Mouse (Mus musculus): ENCODE measurements around the gene Zfp750. TPM values are rescaled to one million over a fixed set of nuclear protein-coding genes. Genes with fewer than 3 reads are reported as not detected.

The Zfp750 gene
- polyA plus RNA-seq (2015; fragmentation: Nextera tagmentation; extraction: Ambion mirVana): 0.32 and 0.55 TPM in 2 replicates

DNA sequence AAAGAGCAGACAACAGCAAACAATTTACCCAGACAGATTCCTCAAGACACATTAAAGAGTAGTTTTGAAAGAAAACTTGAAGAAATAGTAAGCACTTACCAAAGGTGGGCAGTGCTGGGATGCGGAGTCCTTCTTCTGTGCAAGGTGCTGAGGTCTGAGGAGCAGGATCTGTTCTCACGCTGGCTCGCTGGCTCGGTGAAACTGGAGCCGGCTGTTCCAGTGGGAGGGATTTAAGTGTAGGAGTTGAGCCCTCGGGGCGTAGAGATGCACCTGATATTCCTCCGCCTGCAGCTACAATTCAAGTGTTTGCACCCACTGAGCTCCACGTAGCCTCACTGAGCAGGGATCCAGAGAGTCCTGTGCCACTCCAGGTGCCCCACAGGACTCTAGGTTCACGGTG is at the start of gene Zfp750:
Gene Zfp750 (minus strand): TSS at position 203 of the 400 bp plus-strand sequence.
- no peaks in the 10 kb centered on the region for H3K27me3 ChIP-seq (ENCODE audit: control insufficient read depth, insufficient read depth, low read length)
- no peaks in the 10 kb centered on the region for H3K36me3 ChIP-seq (ENCODE audit: control insufficient read depth, insufficient read depth)
- peak within 1 kb of the TSS; percentile 7; the same call in 1 of the 2 replicates for H3K4me2 ChIP-seq (ENCODE audit: low read depth, low read length)
- H3K27ac ChIP-seq (ENCODE audit: low read length): no peak within 1 kb of the TSS
- no peaks in the 10 kb centered on the region for H3K9me3 ChIP-seq (replicated peaks; ENCODE audit: control insufficient read depth, low read length)
- 40% methylated on average over 10 of the region's 10 CpGs for WGBS
- ATAC-seq (replicated peaks; ENCODE audit: extremely low read depth, insufficient read depth, low FRiP score): no peak
- no peak within 1 kb of the TSS for H3K9ac ChIP-seq (ENCODE audit: low read length)
- no peak within 1 kb of the TSS for H3K4me3 ChIP-seq (ENCODE audit: low read length)
- H3K4me1 ChIP-seq (ENCODE audit: control insufficient read depth, insufficient read depth, low read length): 0 out of 2 replicates have a peak, but pooled peaks cover 9% of the 10 kb centered on the region

DNA sequence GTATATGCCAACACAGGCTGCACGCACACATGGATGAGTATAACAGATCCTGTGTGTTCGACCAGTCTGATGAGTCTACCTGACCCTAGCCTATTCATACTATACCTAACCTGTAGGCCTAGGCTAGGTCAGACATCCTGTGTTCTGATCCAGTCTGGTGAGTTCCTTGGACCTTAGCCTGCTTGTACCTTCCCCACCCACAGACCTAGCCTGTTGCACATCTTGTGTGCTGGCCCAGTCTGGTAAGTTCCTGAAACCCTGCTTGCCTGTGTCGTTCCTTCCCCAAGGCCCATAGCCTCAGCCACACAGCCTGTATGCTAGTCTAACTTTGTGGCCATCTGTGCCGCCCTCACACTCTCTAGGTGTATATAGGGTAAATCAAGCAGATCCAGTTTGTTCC is 45.1 kb upstream of the Zfp750 start:
- ATAC-seq (replicated peaks; ENCODE audit: extremely low read depth, insufficient read depth, low FRiP score): no peak
- WGBS: 92% methylated on average over 4 of the region's 4 CpGs

GRCm38 (mm10) chr11:121563312-121563711 is 44.2 kb upstream of the Zfp750 start:
- H3K27ac ChIP-seq (ENCODE audit: low read length): no peak overlapping the region
- no peak for ATAC-seq (replicated peaks; ENCODE audit: extremely low read depth, insufficient read depth, low FRiP score)
- H3K27me3 ChIP-seq (ENCODE audit: control insufficient read depth, insufficient read depth, low read length): no peaks in the 10 kb centered on the region
- peaks cover 2% of the 10 kb centered on the region; the same call in 1 of the 2 replicates for H3K4me1 ChIP-seq (ENCODE audit: control insufficient read depth, insufficient read depth, low read length)
- H3K36me3 ChIP-seq (ENCODE audit: control insufficient read depth, insufficient read depth): peaks cover 3% of the 10 kb centered on the region; the same call in 1 of the 2 replicates
- no peaks in the 10 kb centered on the region for H3K9me3 ChIP-seq (replicated peaks; ENCODE audit: control insufficient read depth, low read length)
- H3K4me3 ChIP-seq (ENCODE audit: low read length): no peak overlapping the region
- no peak overlapping the region for H3K9ac ChIP-seq (ENCODE audit: low read length)
- H3K4me2 ChIP-seq (ENCODE audit: low read depth, low read length): no peak overlapping the region
- WGBS: 90% methylated on average over 5 of the region's 5 CpGs

More for the DNA sequence above, 45.1 kb upstream of the Zfp750 start:
- Histone ChIP-seq H3K27me3 (ENCODE audit: control insufficient read depth, insufficient read depth, low read length) (no peaks in the 10 kb centered on the region), H3K4me1 (ENCODE audit: control insufficient read depth, insufficient read depth, low read length) (peaks cover 2% of the 10 kb centered on the region; the same call in 1 of the 2 replicates), H3K36me3 (ENCODE audit: control insufficient read depth, insufficient read depth) (peaks cover 3% of the 10 kb centered on the region; the same call in 1 of the 2 replicates), H3K4me2 (ENCODE audit: low read depth, low read length) (no peak overlapping the region), H3K4me3 (ENCODE audit: low read length) (no peak overlapping the region), H3K9ac (ENCODE audit: low read length) (no peak overlapping the region), H3K27ac (ENCODE audit: low read length) (no peak overlapping the region), H3K9me3 (replicated peaks; ENCODE audit: control insufficient read depth, low read length) (no peaks in the 10 kb centered on the region)

DNA sequence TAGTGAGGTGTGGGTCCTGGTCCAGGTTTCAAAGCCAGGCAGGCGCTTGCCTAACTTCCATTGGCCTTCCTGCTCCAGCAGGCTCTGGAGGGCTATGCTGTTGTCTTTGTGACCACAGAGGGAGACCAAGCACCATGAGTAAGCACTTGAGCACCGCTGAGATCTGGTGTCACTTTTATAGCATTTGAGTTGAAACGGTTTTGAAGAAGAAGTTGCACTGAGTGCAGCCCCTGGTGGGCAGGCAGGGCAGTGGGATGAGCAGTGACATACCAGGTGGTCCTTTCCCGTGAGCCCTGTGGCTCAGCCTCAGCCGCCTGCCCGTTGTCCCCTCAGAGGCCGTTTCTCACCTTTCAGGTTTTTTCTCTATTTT is 41.1 kb upstream of the Zfp750 start:
- Histone ChIP-seq H3K27me3 (ENCODE audit: control insufficient read depth, insufficient read depth, low read length) (no peaks in the 10 kb centered on the region), H3K9me3 (replicated peaks; ENCODE audit: control insufficient read depth, low read length) (0 out of 2 replicates have a peak, but pooled peaks cover 2% of the 10 kb centered on the region), H3K4me1 (ENCODE audit: control insufficient read depth, insufficient read depth, low read length) (peaks cover 2% of the 10 kb centered on the region; the same call in 1 of the 2 replicates), H3K36me3 (ENCODE audit: control insufficient read depth, insufficient read depth) (peaks cover 3% of the 10 kb centered on the region; the same call in 1 of the 2 replicates), H3K27ac (ENCODE audit: low read length) (no peak overlapping the region), H3K4me3 (ENCODE audit: low read length) (no peak overlapping the region), H3K9ac (ENCODE audit: low read length) (no peak overlapping the region), H3K4me2 (ENCODE audit: low read depth, low read length) (no peak overlapping the region)
- 66% methylated on average over 7 of the region's 7 CpGs for WGBS
- ATAC-seq (replicated peaks; ENCODE audit: extremely low read depth, insufficient read depth, low FRiP score): no peak

GRCm38 (mm10) chr11:121559527-121560293 is 40.6 kb upstream of the Zfp750 start:
- H3K9me3 ChIP-seq (replicated peaks; ENCODE audit: control insufficient read depth, low read length): 0 out of 2 replicates have a peak, but pooled peaks cover 2% of the 10 kb centered on the region
- no peak; the same call in 1 of the 2 replicates for ATAC-seq (replicated peaks; ENCODE audit: extremely low read depth, insufficient read depth, low FRiP score)
- no peak overlapping the region for H3K27ac ChIP-seq (ENCODE audit: low read length)
- H3K4me2 ChIP-seq (ENCODE audit: low read depth, low read length): no peak overlapping the region
- no peak overlapping the region for H3K9ac ChIP-seq (ENCODE audit: low read length)
- no peaks in the 10 kb centered on the region for H3K27me3 ChIP-seq (ENCODE audit: control insufficient read depth, insufficient read depth, low read length)
- H3K4me3 ChIP-seq (ENCODE audit: low read length): no peak overlapping the region
- peaks cover 2% of the 10 kb centered on the region; the same call in 1 of the 2 replicates for H3K4me1 ChIP-seq (ENCODE audit: control insufficient read depth, insufficient read depth, low read length)
- peaks cover 1% of the 10 kb centered on the region; the same call in 1 of the 2 replicates for H3K36me3 ChIP-seq (ENCODE audit: control insufficient read depth, insufficient read depth)
- WGBS: 74% methylated on average over 4 of the region's 4 CpGs

DNA sequence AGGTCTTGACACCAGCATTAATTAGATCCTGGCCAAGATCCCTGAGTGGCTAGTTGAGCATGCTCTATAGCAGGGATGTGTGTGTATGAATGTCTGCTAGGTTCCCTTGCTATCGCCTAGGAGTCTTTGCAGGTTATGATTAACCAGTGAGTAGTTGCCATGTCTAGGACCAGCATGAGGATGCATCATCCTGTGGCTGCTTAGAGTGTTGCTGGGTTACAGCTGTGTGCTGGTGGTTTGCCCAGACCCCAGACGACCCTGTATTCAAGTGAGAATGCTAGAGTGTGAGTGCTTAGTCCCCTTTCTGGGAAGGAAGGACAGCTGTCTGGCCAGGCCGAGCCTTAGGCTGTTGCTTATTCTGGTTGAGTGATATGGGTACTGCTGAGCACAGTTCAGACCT is 39.4 kb upstream of the Zfp750 start:
- no peaks in the 10 kb centered on the region for H3K27me3 ChIP-seq (ENCODE audit: control insufficient read depth, insufficient read depth, low read length)
- no peak overlapping the region for H3K4me2 ChIP-seq (ENCODE audit: low read depth, low read length)
- H3K9ac ChIP-seq (ENCODE audit: low read length): no peak overlapping the region
- H3K36me3 ChIP-seq (ENCODE audit: control insufficient read depth, insufficient read depth): no peaks in the 10 kb centered on the region
- 0 out of 2 replicates have a peak, but pooled peaks cover 2% of the 10 kb centered on the region for H3K9me3 ChIP-seq (replicated peaks; ENCODE audit: control insufficient read depth, low read length)
- no peak overlapping the region for H3K27ac ChIP-seq (ENCODE audit: low read length)
- H3K4me1 ChIP-seq (ENCODE audit: control insufficient read depth, insufficient read depth, low read length): peaks cover 2% of the 10 kb centered on the region; the same call in 1 of the 2 replicates
- no peak for ATAC-seq (replicated peaks; ENCODE audit: extremely low read depth, insufficient read depth, low FRiP score)
- 81% methylated on average over 3 of the region's 3 CpGs for WGBS
- no peak overlapping the region for H3K4me3 ChIP-seq (ENCODE audit: low read length)

- Histone ChIP-seq H3K4me1 (ENCODE audit: control insufficient read depth, insufficient read depth, low read length) (peaks cover 3% of the 10 kb centered on the region), H3K27ac (ENCODE audit: low read length) (no peak overlapping the region), H3K27me3 (ENCODE audit: control insufficient read depth, insufficient read depth, low read length) (no peaks in the 10 kb centered on the region), H3K9ac (ENCODE audit: low read length) (no peak overlapping the region), H3K36me3 (ENCODE audit: control insufficient read depth, insufficient read depth) (no peaks in the 10 kb centered on the region), H3K4me3 (ENCODE audit: low read length) (no peak overlapping the region), H3K9me3 (replicated peaks; ENCODE audit: control insufficient read depth, low read length) (0 out of 2 replicates have a peak, but pooled peaks cover 2% of the 10 kb centered on the region), H3K4me2 (ENCODE audit: low read depth, low read length) (no peak overlapping the region)
- ATAC-seq (replicated peaks; ENCODE audit: extremely low read depth, insufficient read depth, low FRiP score): no peak
- 100% methylated on average over 1 of the region's 1 CpGs for WGBS
These were observed 38.8 kb upstream of the Zfp750 start for GRCm38 (mm10) chr11:121557946-121558345.

GRCm38 (mm10) chr11:121556727-121557126 is 37.6 kb upstream of the Zfp750 start:
- no peak overlapping the region for H3K4me3 ChIP-seq (ENCODE audit: low read length)
- H3K4me1 ChIP-seq (ENCODE audit: control insufficient read depth, insufficient read depth, low read length): peaks cover 11% of the 10 kb centered on the region
- no peak overlapping the region for H3K4me2 ChIP-seq (ENCODE audit: low read depth, low read length)
- 76% methylated on average over 1 of the region's 1 CpGs for WGBS
- H3K36me3 ChIP-seq (ENCODE audit: control insufficient read depth, insufficient read depth): no peaks in the 10 kb centered on the region
- 0 out of 2 replicates have a peak, but pooled peaks cover 2% of the 10 kb centered on the region for H3K9me3 ChIP-seq (replicated peaks; ENCODE audit: control insufficient read depth, low read length)
- H3K27ac ChIP-seq (ENCODE audit: low read length): no peak overlapping the region
- no peak overlapping the region for H3K9ac ChIP-seq (ENCODE audit: low read length)
- no peak for ATAC-seq (replicated peaks; ENCODE audit: extremely low read depth, insufficient read depth, low FRiP score)
- H3K27me3 ChIP-seq (ENCODE audit: control insufficient read depth, insufficient read depth, low read length): no peaks in the 10 kb centered on the region

GRCm38 (mm10) chr11:121553458-121553857 is 34.3 kb upstream of the Zfp750 start:
- Histone ChIP-seq H3K4me1 (ENCODE audit: control insufficient read depth, insufficient read depth, low read length) (peaks cover 24% of the 10 kb centered on the region), H3K9me3 (replicated peaks; ENCODE audit: control insufficient read depth, low read length) (0 out of 2 replicates have a peak, but pooled peaks cover 2% of the 10 kb centered on the region), H3K36me3 (ENCODE audit: control insufficient read depth, insufficient read depth) (no peaks in the 10 kb centered on the region), H3K4me2 (ENCODE audit: low read depth, low read length) (no peak overlapping the region), H3K9ac (ENCODE audit: low read length) (no peak overlapping the region), H3K4me3 (ENCODE audit: low read length) (no peak overlapping the region), H3K27me3 (ENCODE audit: control insufficient read depth, insufficient read depth, low read length) (no peaks in the 10 kb centered on the region), H3K27ac (ENCODE audit: low read length) (no peak overlapping the region)
- no peak for ATAC-seq (replicated peaks; ENCODE audit: extremely low read depth, insufficient read depth, low FRiP score)
- 88% methylated on average over 3 of the region's 3 CpGs for WGBS
